Mouse (Mus musculus) brain, adult 2 months (tissue): ENCODE measurements around the gene Ccdc28a.
A peak's percentile ranks its signal among the peaks of the same experiment; 100 is the strongest.

Source experiments
- DNase-seq: peaks from one replicate; pipeline ENCODE4 v3.0.0; 2011; ENCODE audit warnings: low read depth, low spot score

Ccdc28a gene

DNA sequence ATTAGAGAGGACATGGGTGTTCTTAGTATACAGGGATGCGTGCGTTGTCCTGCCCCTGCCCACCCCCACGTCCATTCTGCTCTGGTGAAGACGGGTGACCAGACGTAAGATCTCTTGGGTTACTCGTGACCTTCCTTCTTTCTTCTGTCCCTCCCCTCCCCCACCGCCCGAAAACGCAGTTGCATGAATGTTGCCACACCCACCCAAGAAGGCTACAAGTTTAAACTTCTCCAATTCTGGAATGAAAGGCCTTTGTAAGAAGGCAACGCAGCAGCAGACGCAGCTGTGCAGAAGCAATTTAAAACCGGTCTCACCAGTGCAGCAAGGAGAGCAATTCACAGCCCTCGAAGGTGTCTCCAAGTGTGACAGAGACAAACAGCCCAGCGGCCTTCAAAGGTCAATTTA is 40.1 kb downstream of the Ccdc28a start:
- DNase-seq = no peak

GRCm38 (mm10) chr10:18194156-18194555 is 40.6 kb downstream of the Ccdc28a start:
- DNase-seq = no peak

- DNase-seq = no peak
Measured at GRCm38 (mm10) chr10:18193221-18193620, 41.6 kb downstream of the Ccdc28a start.

- no peak for DNase-seq
Measured at GRCm38 (mm10) chr10:18191706-18192105, 43.1 kb downstream of the Ccdc28a start.

- DNase-seq = no peak
Measured at GRCm38 (mm10) chr10:18189498-18189897, 45.3 kb downstream of the Ccdc28a start.

- no peak for DNase-seq
Measured at GRCm38 (mm10) chr10:18188564-18188963, 46.2 kb downstream of the Ccdc28a start.

GRCm38 (mm10) chr10:18182246-18182645 is 52.6 kb downstream of the Ccdc28a start:
- DNase-seq = peak; percentile 40

DNA sequence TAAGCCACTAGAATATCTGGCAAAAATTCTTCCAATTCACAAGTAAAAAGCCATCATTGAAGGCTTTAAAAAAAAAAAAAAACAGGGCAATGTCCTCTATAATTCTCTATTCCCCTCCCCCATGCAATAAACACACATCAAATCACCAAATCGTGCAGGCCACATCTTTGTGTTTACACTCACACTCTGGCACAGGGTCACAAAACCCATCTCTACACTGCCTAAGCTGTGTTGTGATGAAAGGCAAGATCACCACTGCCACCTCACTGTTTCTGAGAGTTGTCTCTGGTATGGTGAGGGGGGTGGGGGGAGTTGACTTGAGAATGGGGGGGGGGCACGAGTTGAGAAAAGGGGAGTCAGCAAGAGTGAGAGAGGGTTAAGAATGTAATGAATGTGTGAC is 57.5 kb downstream of the Ccdc28a start:
- DNase-seq = no peak

- DNase-seq = no peak
Measured at GRCm38 (mm10) chr10:18176722-18177121, 58.1 kb downstream of the Ccdc28a start.

- no peak for DNase-seq
Measured at GRCm38 (mm10) chr10:18175087-18175486, 59.7 kb downstream of the Ccdc28a start.
